Mouse (Mus musculus) intestine, embryonic 16.5 days (tissue): ENCODE data around the gene Rnft1. TPM values are rescaled to one million over a fixed set of nuclear protein-coding genes. Genes with fewer than 3 reads are reported as not detected.

Source experiments
- ATAC-seq: fragments of 200-750 bp; cut with Nextera tagmentation; 2 replicates; pipeline ENCODE4 v1.8.0; 2017; ENCODE audit warnings: moderate TSS enrichment, moderate library complexity
- H3K27ac ChIP-seq: fragments of 300-500 bp; sonication (generic); 2 replicates; pipeline ENCODE4 v1.5.1; 2014; ENCODE audit warnings: mild to moderate bottlenecking, low read length
- H3K27me3 ChIP-seq: fragments of 300-500 bp; sonication (generic); replicated peaks from 2 replicates; pipeline ENCODE4 v1.6.1; 2014; ENCODE audit warnings: low read length, control low read depth, mixed read lengths; ENCODE audit not compliant: control insufficient read depth, insufficient read depth
- H3K36me3 ChIP-seq: fragments of 300-500 bp; sonication (generic); 2 replicates; pipeline ENCODE4 v1.6.1; 2014; ENCODE audit warnings: low read length, control low read depth; ENCODE audit not compliant: control insufficient read depth, insufficient read depth
- H3K4me1 ChIP-seq: fragments of 300-500 bp; sonication (generic); 2 replicates; pipeline ENCODE4 v1.6.1; 2014; ENCODE audit warnings: low read length, control low read depth, mixed read lengths; ENCODE audit not compliant: control insufficient read depth, insufficient read depth
- H3K4me2 ChIP-seq: fragments of 300-500 bp; sonication (generic); 2 replicates; pipeline ENCODE4 v1.6.1; 2014; ENCODE audit warnings: low read depth, low read length, control low read depth
- H3K4me3 ChIP-seq: fragments of 300-500 bp; sonication (generic); 2 replicates; pipeline ENCODE4 v1.5.1; 2014; ENCODE audit warnings: mild to moderate bottlenecking, low read length
- H3K9ac ChIP-seq: fragments of 300-500 bp; sonication (generic); 2 replicates; pipeline ENCODE4 v1.6.1; 2014; ENCODE audit warnings: low read depth, low read length
- H3K9me3 ChIP-seq: fragments of 300-500 bp; sonication (generic); 2 replicates; pipeline ENCODE4 v1.6.1; 2016; ENCODE audit warnings: low read length, control low read depth; ENCODE audit not compliant: control insufficient read depth
- WGBS: fragments of 180-500 bp; shearing (Covaris S2); extraction: QIAGEN DNeasy Blood & Tissue Kit; methylation state at CpG from one replicate; pipeline ENCODE4 v1.1.7; 2014; 5-methylcytosine and 5-hydroxymethylcytosine counted together
- polyA plus RNA-seq: library from polyadenylated mRNA; unstranded; fragments of >200 nt; fragmentation: Nextera tagmentation; extraction: Ambion mirVana; gene quantifications from 2 replicates; pipeline ENCODE4 v1.2.1, GENCODE M21; 2015

The Rnft1 gene
- polyA plus RNA-seq, 1 experiment from 2014 or later = 69.0 TPM

GRCm38 (mm10) chr11:86468971-86469370 lies 15.5 kb upstream of the Rnft1 start:
- no peaks in the 10 kb centered on the region for H3K36me3 ChIP-seq
- no peak overlapping the region for H3K4me2 ChIP-seq
- ATAC-seq = no peak
- H3K27ac ChIP-seq = no peak overlapping the region
- no peaks in the 10 kb centered on the region for H3K27me3 ChIP-seq
- no peak overlapping the region for H3K4me3 ChIP-seq
- H3K9me3 ChIP-seq = no peaks in the 10 kb centered on the region
- 79% methylated on average over 4 of the region's 4 CpGs for WGBS
- H3K9ac ChIP-seq = no peak overlapping the region
- H3K4me1 ChIP-seq = peaks cover 12% of the 10 kb centered on the region

- Histone ChIP-seq H3K4me1 (peaks cover 14% of the 10 kb centered on the region), H3K27ac (no peak overlapping the region), H3K36me3 (no peaks in the 10 kb centered on the region), H3K9me3 (no peaks in the 10 kb centered on the region), H3K4me2 (no peak overlapping the region), H3K27me3 (no peaks in the 10 kb centered on the region), H3K9ac (no peak overlapping the region), H3K4me3 (no peak overlapping the region)
- no peak for ATAC-seq
- 61% methylated on average over 6 of the region's 6 CpGs for WGBS
Measured at GRCm38 (mm10) chr11:86471785-86472184, 12.7 kb upstream of the Rnft1 start.

- ATAC-seq = no peak
- Histone ChIP-seq H3K9ac (peak overlapping the region; percentile 55), H3K27me3 (no peaks in the 10 kb centered on the region), H3K36me3 (no peaks in the 10 kb centered on the region), H3K27ac (peak overlapping the region; percentile 46), H3K9me3 (no peaks in the 10 kb centered on the region), H3K4me1 (peaks cover 14% of the 10 kb centered on the region), H3K4me3 (peak overlapping the region; percentile 23), H3K4me2 (peak overlapping the region; percentile 55)
- WGBS = 14% methylated on average over 7 of the region's 7 CpGs
Measured at GRCm38 (mm10) chr11:86472771-86473171, 11.7 kb upstream of the Rnft1 start.

GRCm38 (mm10) chr11:86473576-86473975 lies 10.9 kb upstream of the Rnft1 start:
- Histone ChIP-seq H3K9ac (no peak overlapping the region), H3K4me3 (no peak overlapping the region), H3K9me3 (no peaks in the 10 kb centered on the region), H3K4me2 (no peak overlapping the region; the same call in none of the 2 replicates), H3K27me3 (no peaks in the 10 kb centered on the region), H3K4me1 (peaks cover 14% of the 10 kb centered on the region), H3K27ac (no peak overlapping the region; the same call in 1 of the 2 replicates), H3K36me3 (no peaks in the 10 kb centered on the region)
- 25% methylated on average over 3 of the region's 3 CpGs for WGBS
- ATAC-seq = peak; percentile 81

GRCm38 (mm10) chr11:86484910-86485510 lies 553 bp downstream of the Rnft1 start:
- Histone ChIP-seq H3K4me3 (peak overlapping the region; percentile 69), H3K4me2 (peak overlapping the region; percentile 64), H3K27me3 (no peaks in the 10 kb centered on the region), H3K27ac (peak overlapping the region; percentile 80), H3K36me3 (peaks cover 4% of the 10 kb centered on the region; the same call in 1 of the 2 replicates), H3K9ac (peak overlapping the region; percentile 82), H3K4me1 (peaks cover 9% of the 10 kb centered on the region), H3K9me3 (no peaks in the 10 kb centered on the region)
- 0% methylated on average over 25 of the region's 25 CpGs for WGBS
- peak; percentile 61 for ATAC-seq

GRCm38 (mm10) chr11:86490782-86491181 lies 6.3 kb downstream of the Rnft1 start:
- H3K4me1 ChIP-seq = peaks cover 5% of the 10 kb centered on the region
- no peak for ATAC-seq
- H3K27ac ChIP-seq = no peak overlapping the region
- no peak overlapping the region for H3K4me3 ChIP-seq
- 94% methylated on average over 1 of the region's 1 CpGs for WGBS
- no peaks in the 10 kb centered on the region for H3K27me3 ChIP-seq
- H3K4me2 ChIP-seq = no peak overlapping the region
- peaks cover 4% of the 10 kb centered on the region; the same call in 1 of the 2 replicates for H3K36me3 ChIP-seq
- no peak overlapping the region for H3K9ac ChIP-seq
- no peaks in the 10 kb centered on the region for H3K9me3 ChIP-seq

GRCm38 (mm10) chr11:86497356-86497755 lies 12.9 kb downstream of the Rnft1 start:
- Histone ChIP-seq H3K4me1 (no peaks in the 10 kb centered on the region), H3K9ac (no peak overlapping the region), H3K4me2 (no peak overlapping the region), H3K36me3 (peaks cover 3% of the 10 kb centered on the region; the same call in 1 of the 2 replicates), H3K9me3 (no peaks in the 10 kb centered on the region), H3K4me3 (no peak overlapping the region), H3K27ac (no peak overlapping the region), H3K27me3 (no peaks in the 10 kb centered on the region)
- no peak for ATAC-seq
- WGBS = 93% methylated on average over 1 of the region's 1 CpGs

- ATAC-seq = no peak
- H3K4me1 ChIP-seq = no peaks in the 10 kb centered on the region
- 81% methylated on average over 3 of the region's 3 CpGs for WGBS
Measured at GRCm38 (mm10) chr11:86497908-86498307, 13.5 kb downstream of the Rnft1 start.

GRCm38 (mm10) chr11:86500795-86501194 lies 16.3 kb downstream of the Rnft1 start:
- Histone ChIP-seq H3K4me2 (no peak overlapping the region), H3K27ac (no peak overlapping the region), H3K9ac (no peak overlapping the region), H3K4me1 (no peaks in the 10 kb centered on the region), H3K27me3 (no peaks in the 10 kb centered on the region), H3K9me3 (no peaks in the 10 kb centered on the region), H3K4me3 (no peak overlapping the region), H3K36me3 (peaks cover 6% of the 10 kb centered on the region; the same call in 1 of the 2 replicates)
- no peak for ATAC-seq
- WGBS = 71% methylated on average over 1 of the region's 1 CpGs

More at GRCm38 (mm10) chr11:86497908-86498307, 13.5 kb downstream of the Rnft1 start:
- H3K4me2 ChIP-seq = no peak overlapping the region
- H3K9ac ChIP-seq = no peak overlapping the region
- no peak overlapping the region for H3K4me3 ChIP-seq
- H3K27ac ChIP-seq = no peak overlapping the region
- H3K27me3 ChIP-seq = no peaks in the 10 kb centered on the region
- no peaks in the 10 kb centered on the region for H3K9me3 ChIP-seq
- peaks cover 3% of the 10 kb centered on the region; the same call in 1 of the 2 replicates for H3K36me3 ChIP-seq

- H3K4me2 ChIP-seq = no peak overlapping the region
- no peak overlapping the region for H3K9ac ChIP-seq
- no peak for ATAC-seq
- no peaks in the 10 kb centered on the region for H3K9me3 ChIP-seq
- H3K36me3 ChIP-seq = peaks cover 11% of the 10 kb centered on the region
- no peak overlapping the region for H3K27ac ChIP-seq
- WGBS = 92% methylated on average over 2 of the region's 2 CpGs
- H3K4me1 ChIP-seq = no peaks in the 10 kb centered on the region
- H3K4me3 ChIP-seq = no peak overlapping the region
- H3K27me3 ChIP-seq = no peaks in the 10 kb centered on the region
Measured at GRCm38 (mm10) chr11:86503121-86503520, 18.7 kb downstream of the Rnft1 start.
